Comparison of ENCODE assay signal across 11 mouse cellular contexts in the genomic region with DNA sequence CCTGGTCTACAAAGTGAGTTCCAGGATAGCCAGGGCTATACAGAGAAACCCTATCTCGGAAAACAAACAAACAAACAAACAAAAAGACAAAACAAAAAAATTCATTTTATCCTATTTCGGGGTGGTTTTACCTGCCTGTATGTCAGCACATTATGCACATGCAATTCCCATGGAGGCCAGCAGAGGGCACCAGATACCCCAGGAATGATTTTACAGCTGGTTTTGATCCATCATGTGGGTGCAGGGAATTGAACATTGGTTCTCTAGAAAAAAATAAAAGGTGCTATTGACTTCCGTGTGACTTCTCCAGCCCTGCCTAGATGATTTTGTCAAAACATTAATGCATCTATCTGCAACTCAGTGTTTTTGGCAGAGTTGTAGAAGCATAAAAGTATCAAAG.
DNase-seq lines count a peak whose midpoint lies in the region; ATAC-seq and TF ChIP-seq lines count a peak whose summit lies in the region.
"Had no signal": no experiment of that assay in that cellular context is flagged by ENCODE, and none has a peak within 500 bp of the region (broad histone marks: within the 10 kb centered on the region; RNA-seq: fewer than 3 reads in every experiment).

No protein-coding gene starts in this region.

- no peak overlapping the region for H3K4me3 ChIP-seq in gastrocnemius, adult 2 months
- no peak overlapping the region for H3K4me3 ChIP-seq in lung, adult 2 months (replicated peaks; ENCODE audit: extremely low read depth, low read depth, low read length)
- H3K4me3 ChIP-seq: liver, embryonic 15.5 days; stomach, embryonic 15.5 days had no signal

- TF ChIP-seq CTCF in gastrocnemius, adult 2 months (IDR thresholded peaks at IDR 0.05) = peak; percentile 57
- peak; percentile 44; the same call in 1 of the 2 replicates for TF ChIP-seq CTCF in lung, adult 2 months (IDR thresholded peaks at IDR 0.05; ENCODE audit: insufficient read depth, low read length)
- TF ChIP-seq CTCF in Patski (IDR thresholded peaks at IDR 0.05) = peak; percentile 77

- intact Hi-C loops in gastrocnemius, adult 2 months (cut with DNase I) = no loop called here
- intact Hi-C loops in gastrocnemius, postnatal 36 days (cut with DNase I) = no loop called here
- intact Hi-C loops in gastrocnemius, postnatal 14 days (cut with DNase I; ENCODE audit: low total_unique reads) = no loop called here

- in situ Hi-C loops in Patski (cut with MboI; ENCODE audit: low pct_unique_long_range_greater_than_20kb) = loop anchor here (5.0 kb wide), 1 partner anchor 85 kb away; no protein-coding TSS in a partner anchor

- no peak for DNase-seq in gastrocnemius, adult 2 months
- DNase-seq in gastrocnemius, postnatal 36 days = no peak
- no peak for DNase-seq in lung, adult 2 months
- DNase-seq in lung, postnatal 25 days (ENCODE audit: low spot score) = no peak
- DNase-seq in Patski (ENCODE audit: low read depth, low spot score) = no peak
- DNase-seq in splenic B cell, adult 2 months (ENCODE audit: low read depth, low spot score) = peak; percentile 24
- no peak for DNase-seq in layer of hippocampus, postnatal 36 days
- no peak for DNase-seq in gastrocnemius, postnatal 14 days
- DNase-seq: midbrain, embryonic 14.5 days had no signal

- H3K36me3 ChIP-seq in splenic B cell, adult 2 months (ENCODE audit: control insufficient read depth, insufficient read depth, low read length, poor library complexity, severe bottlenecking) = no peaks in the 10 kb centered on the region
- H3K36me3 ChIP-seq: liver, embryonic 15.5 days; stomach, embryonic 15.5 days had no signal

- H3K27me3 ChIP-seq in Patski = no peaks in the 10 kb centered on the region
- no peaks in the 10 kb centered on the region for H3K27me3 ChIP-seq in splenic B cell, adult 2 months (ENCODE audit: control insufficient read depth, insufficient read depth, low read length, poor library complexity, severe bottlenecking)
- H3K27me3 ChIP-seq: liver, embryonic 15.5 days; stomach, embryonic 15.5 days had no signal

- no peak for ATAC-seq in Patski

- CTCF ChIA-PET in Patski (lab: Charles Lee) = interaction anchor here (1.1 to 2.2 kb wide), 4 partner anchors 25 to 256 kb away, joined by 3 to 10 read pairs (median 4); no protein-coding TSS in a partner anchor

- POLR2A ChIA-PET in Patski (lab: Charles Lee) = interaction anchor here (0.6 kb wide), 2 partner anchors 53 to 369 kb away, joined by 3 to 5 read pairs; no protein-coding TSS in a partner anchor

- 96% methylated on average over 3 of the region's 3 CpGs for WGBS in lung, adult 2 months

- peak overlapping the region; percentile 74 for H3K27ac ChIP-seq in gastrocnemius, adult 2 months
- H3K27ac ChIP-seq: liver, embryonic 15.5 days had no signal

- no peaks in the 10 kb centered on the region; the same call in 1 of the 2 replicates for H3K4me1 ChIP-seq in lung, adult 2 months (ENCODE audit: control insufficient read depth, insufficient read depth, low read length)
- H3K4me1 ChIP-seq: liver, embryonic 15.5 days; stomach, embryonic 15.5 days had no signal

- no peak for TF ChIP-seq POLR2A in lung, adult 2 months (IDR thresholded peaks at IDR 0.05; ENCODE audit: borderline replicate concordance, extremely low read depth, low read depth, low read length)
